Mouse (Mus musculus): ENCODE data around the gene Slc4a8.

Gene Slc4a8

GRCm38 (mm10) chr15:100761419-100762185 is at the start of gene Slc4a8:
Gene Slc4a8 (plus strand): TSS chr15:100761747.
- DNase-seq, result peak; percentile 94 to 97

- no peak for DNase-seq
Measured at GRCm38 (mm10) chr15:100714470-100714869, 47.1 kb upstream of the Slc4a8 start.

- DNase-seq, result no peak
Measured at GRCm38 (mm10) chr15:100715399-100715993, 46.1 kb upstream of the Slc4a8 start.

DNA sequence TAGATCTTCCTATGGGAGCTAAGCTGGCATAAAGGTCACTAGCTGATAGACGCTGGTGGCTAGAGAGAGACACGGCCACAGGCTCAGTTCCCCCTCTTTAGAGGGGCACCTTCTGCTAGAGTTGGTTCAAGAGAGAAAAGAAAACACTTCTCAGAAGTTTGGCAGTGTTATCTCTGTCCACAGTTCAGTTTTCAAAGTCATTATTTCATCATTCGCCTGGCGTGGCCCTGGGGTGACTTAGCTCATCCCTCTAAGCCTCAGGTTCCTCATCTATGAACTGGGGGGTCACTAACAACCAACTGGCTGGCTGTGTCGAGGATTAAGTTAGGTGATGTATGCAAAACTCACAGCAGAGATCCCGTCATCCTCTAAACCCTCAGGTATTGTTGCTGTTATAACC is 43.6 kb upstream of the Slc4a8 start:
- no peak for DNase-seq

GRCm38 (mm10) chr15:100718572-100718971 is 43.0 kb upstream of the Slc4a8 start:
- DNase-seq, result no peak

DNA sequence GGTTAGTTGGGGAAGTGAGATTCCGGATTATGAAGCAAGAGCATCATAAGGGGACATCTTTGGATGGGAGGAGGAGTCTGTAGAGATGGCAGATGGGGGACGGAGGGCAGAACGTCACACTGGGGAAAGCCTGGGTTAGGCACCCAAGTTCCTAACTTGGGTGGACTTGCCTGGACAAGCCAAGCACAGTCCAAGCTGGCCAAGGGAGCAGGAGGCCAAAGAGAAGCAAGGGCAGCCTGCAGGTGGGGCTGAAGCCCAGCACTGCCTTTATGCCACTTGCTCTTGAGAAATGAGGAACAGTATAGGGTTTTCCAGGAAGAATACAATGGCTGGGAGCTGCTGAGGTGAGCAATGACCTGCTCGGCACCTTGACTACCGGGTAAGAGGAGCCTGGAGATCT is 42.3 kb upstream of the Slc4a8 start:
- no peak for DNase-seq

DNA sequence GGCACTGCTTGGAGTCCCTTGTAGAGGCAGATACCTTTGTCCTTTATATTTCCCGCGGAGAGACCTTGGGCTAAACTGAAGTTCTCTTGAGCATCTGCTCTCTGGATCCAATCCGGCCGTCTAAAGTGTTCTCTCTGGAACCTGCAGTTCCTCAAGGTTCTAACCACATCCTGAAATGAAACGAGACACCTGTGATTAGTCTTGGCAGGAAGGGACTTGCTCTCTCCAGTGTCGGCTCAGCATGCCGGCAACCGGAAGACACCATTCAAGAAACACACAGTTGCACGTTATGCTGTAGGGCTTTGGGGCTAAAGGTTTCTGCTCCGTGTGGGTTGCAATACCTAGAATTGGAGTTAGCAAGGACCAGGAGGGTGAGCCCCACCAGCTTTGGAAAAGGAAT is 41.5 kb upstream of the Slc4a8 start:
- no peak for DNase-seq

DNA sequence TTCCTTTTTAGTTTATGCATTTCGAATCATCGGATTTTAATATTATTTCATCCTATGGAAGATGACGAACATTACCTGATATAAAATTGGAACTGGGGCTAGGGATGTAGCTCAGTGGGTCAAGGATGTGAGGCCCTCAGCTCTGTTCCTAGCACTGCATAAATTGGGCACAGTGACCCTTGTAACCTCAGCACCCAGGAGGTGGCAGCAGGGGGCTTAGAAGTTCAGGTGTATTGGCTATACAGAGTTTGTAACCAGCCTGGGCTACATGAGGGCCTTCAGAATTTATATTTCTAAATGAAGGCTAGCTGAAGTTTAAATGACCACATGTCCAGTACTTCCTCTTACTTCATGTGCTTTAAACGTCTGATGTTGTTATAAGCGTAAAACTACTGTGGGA is 40.1 kb upstream of the Slc4a8 start:
- no peak for DNase-seq

GRCm38 (mm10) chr15:100722026-100722425 is 39.5 kb upstream of the Slc4a8 start:
- no peak for DNase-seq

DNA sequence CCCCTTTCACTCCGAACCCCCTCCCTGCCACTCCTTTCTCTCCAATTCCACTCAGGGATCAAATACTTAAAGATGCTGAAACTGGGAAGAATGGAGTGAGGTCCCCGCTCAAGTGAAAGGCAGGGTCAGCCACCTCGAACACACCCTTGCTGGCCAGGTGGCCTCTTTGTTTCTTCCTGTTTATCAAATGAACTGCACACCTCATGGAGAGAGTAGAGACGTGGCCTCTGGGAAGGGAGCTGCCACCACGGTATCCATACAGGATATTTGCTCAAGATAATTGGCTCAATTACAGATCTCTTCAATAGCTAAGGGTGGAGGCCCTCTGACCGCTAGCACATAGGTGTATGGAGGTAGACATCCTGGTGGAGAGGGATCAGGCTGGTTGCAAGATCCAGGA is 39.0 kb upstream of the Slc4a8 start:
- no peak for DNase-seq

DNA sequence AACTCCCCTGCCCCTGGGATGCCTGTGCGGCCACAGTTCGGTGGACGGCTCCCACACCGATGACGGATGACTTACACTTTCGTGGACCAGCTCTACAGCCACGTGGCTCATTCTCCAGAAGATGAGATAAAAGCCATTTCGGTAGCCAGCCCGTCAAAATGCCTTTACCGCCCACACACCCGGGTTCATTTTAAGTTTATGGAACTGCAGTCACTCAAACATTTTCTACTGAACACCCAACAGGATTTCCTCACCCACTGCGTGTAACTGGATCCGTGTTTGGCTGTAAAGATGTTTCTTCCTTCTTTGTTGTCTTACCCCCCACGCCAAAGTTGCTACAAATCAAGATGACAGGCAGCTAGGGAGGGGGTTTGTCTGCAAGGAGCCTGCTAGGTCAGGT is 38.0 kb upstream of the Slc4a8 start:
- DNase-seq, result no peak

DNA sequence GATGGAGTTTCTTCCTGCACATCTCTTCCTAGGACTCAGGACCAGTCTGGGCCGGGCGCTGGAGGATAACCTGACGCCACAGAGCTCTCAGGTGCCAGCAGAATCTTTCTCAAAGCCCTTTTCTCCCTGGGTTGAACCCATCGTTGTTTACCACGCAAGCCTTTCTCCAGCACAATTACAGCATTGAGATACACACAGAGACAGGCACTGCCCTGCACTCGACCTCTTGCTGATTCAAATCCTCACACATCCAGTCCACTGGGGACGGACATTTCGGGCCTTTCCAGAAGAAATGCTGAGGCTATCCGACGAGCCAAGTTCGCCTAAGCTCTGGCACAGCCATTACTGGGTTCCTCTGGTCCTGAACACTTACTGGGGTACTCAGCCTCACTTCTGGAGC is 34.8 kb upstream of the Slc4a8 start:
- DNase-seq, result no peak

DNA sequence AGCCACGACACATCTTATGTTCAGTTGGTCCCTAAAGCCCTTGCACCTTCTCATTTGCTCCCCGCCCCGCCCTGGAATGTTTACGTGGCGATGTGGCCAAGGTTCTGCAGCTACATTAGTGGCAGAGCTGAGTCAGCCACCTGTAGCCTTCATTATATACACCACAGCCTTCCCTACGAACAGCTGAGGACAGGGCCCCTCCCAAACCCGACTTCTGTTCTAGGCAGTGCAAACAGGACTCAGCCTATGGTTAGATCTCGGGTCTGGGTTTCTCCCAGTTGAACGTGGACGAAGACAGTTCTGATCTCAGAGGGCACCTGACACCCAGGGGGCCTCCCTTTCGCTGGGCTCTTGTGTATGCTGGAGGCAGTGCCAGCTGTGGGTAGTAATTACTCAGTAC is 33.7 kb upstream of the Slc4a8 start:
- DNase-seq, result no peak

DNA sequence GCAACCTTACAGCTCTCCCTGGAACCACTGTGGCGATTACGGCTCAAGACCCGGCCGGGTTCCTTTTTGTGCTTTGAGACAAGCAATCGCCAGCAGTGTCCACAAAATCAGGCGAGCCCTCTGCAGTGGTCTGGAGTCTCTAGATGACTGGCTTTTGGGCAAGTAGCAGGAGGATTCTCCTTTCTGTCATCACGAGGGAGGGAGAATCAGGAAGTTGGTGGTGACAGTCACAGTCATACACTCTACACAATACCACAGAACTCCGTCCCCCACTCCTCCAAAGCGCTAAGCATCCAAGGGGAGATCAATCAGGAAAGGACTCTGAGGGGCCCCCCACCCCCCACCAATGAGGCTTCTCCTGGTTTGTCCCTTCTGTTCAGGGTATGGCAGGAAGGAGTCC is 33.0 kb upstream of the Slc4a8 start:
- no peak for DNase-seq

GRCm38 (mm10) chr15:100729281-100729985 is 32.1 kb upstream of the Slc4a8 start, which contains the start of gene Galnt6:
Gene Galnt6 (minus strand): TSS chr15:100729376.
- DNase-seq, result peak in 1 of 2 experiments; percentile 28

DNA sequence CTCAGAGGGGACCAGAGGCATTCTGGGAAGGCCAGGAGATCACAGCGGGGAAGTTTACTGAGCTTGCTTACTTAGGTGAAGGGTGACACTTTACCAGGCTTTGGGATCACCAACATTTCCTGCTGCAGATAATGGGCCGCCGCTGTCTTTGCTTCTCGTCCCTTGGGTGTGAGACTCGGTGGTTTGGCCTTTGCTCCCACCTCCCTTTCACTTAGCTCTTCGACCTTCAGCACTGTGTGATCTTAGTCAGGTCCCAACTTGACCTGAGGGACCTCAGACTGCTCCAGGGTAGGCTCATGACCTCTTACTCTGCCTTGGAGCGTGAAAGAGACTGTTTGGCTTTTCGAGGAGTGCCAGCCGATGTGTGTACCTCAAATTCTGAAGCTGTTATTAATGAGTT is 30.5 kb upstream of the Slc4a8 start:
- no peak for DNase-seq

DNA sequence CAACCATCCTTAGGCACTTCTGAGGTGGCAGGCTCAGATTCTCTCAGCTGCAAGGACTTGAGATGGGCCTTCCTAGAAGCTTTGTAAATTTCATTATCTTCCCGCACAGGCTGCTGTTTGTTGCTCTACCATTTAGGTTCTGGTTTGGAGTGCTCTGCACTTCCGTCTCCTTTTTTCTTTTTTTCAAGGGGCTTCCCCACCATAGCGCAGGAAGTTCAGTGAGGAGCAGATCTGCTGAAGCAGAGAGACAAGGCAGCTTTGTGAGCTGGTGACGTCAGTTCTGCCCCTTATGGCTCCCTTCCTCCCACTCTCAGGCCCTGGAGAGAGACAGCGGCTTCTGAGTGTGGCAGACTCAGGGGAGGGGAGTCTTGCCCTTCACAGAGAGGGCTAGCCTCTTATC is 29.0 kb upstream of the Slc4a8 start:
- no peak for DNase-seq

DNA sequence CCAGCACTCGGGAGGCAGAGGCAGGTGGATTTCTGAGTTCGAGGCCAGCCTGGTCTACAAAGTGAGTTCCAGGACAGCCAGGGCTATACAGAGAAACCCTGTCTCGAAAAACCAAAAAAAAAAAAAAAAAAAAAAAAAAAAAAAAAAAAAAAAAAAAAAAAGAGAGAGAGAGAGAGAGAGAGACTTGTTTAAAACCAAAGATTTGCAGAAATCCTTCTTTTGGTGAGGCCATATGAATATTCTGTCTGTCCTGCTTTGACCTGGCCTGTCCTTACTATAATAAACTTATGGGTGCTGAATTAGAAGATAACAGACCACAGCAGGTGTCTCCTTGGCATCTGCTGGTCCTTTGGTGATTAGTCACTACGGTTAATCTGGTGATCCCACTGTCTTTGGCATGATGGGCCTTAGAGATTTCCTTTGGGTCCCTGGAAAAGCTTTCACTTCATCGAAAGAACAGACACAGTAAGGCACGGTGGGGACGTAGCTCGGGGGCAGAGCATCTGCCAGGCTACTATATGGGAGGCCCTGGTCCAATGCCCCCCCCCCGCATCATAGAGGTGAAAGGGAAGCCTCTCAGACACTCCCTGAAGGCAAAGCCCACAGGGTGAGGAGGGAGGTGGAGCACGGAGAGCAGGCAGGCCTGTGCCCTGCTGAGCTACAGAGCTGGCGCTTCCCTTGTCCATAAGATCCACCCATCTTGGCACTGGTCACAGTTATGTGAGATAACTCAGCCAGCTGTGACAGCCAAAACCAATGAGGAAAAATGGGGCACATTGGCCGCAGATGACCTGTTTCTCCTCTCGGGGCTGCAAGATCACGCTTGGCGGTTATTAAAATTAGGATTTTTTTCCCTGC is 26.2 kb upstream of the Slc4a8 start:
- DNase-seq, result no peak

DNA sequence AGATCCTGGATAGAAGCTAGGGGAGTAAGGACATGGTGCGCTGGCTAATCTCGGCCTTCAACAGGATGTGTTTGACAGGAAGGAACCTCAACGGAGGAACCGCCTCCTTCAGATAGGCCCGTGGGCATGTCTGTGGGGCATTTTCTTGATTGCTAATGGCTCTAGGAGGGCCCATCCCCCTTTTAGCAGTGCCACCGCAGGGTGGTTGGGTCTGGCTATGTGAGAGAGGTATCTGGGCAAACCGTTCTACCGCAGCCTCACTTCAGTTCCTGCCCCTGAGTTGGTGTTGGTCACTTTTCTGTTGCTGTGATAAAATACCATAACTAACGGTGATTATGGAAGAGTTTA is 25.6 kb upstream of the Slc4a8 start:
- DNase-seq, result no peak

GRCm38 (mm10) chr15:100737667-100738066 is 23.9 kb upstream of the Slc4a8 start:
- no peak for DNase-seq

DNA sequence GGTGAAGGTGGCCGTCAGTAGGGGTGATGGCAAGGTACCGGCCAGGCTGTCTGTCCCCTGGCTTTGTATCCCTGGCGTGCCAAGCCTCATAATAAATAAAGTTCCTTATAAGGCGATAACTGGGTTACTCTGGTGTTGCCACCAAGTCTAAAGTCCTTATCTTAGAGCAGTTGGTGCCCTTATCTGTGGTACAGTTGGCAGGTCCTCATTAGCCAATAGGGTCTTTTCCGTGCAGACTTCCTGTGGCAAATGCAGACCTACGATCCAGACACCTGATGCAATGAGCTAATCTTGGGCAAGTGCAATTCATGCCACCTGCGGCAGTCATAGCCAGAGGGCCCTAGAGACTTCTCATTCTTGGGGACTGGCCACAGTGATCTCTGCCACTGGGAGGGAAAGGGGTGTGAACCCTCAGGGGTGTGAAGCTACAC is 23.2 kb upstream of the Slc4a8 start:
- no peak for DNase-seq

DNA sequence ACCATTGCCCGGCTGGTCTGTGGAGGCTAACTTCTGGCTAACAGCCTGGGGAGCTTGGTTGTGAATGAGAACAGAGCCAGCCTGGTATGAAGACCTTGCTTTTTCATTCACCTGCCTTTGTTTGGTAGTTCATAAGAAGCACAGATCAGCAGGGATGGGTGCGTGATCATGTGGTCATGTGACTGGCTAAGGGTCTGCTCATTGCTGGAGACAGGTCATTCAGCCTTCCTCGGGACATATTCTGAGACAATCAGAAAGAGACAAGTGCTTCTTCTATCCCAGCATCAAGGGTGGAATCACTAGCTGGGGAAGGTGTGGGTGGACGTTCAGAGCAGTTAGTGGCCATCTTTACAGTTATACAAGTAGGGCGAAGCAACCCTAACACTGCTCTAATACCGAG is 22.1 kb upstream of the Slc4a8 start:
- DNase-seq, result no peak

GRCm38 (mm10) chr15:100743238-100743637 is 18.3 kb upstream of the Slc4a8 start:
- DNase-seq, result no peak

Measured in cerebellum, postnatal 25 days (tissue).